Mouse (Mus musculus): ENCODE data around the gene Mfap3.
"Not testable (repeated sequence)": the region's sequence is repeated elsewhere in the genome, so short reads cannot be mapped to it uniquely, and the experiment has no call there.

Gene Mfap3

DNA sequence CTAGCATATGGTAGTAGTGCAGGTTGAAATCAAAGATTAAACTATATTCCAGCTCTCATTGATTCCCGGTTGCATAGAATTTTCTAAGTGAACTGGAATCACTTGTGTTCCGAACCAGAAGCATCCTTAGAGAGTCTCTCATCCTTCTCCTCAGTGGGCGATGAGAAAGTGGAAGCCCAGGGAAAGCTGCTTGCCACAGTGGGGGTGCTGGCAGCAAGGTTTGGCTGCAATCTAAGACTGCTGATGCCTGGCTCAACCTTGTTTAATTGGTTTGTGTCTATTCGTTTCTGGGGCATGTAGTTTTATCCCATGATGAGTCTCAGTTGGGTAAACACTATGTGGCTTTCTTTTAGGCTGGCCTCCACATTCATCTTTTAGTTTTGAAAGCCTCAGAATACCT is 9.0 kb downstream of the Mfap3 start:
- in situ Hi-C loops (cut with MboI, MseI) = no loop called here

GRCm38 (mm10) chr11:57529111-57529510 is 10.6 kb downstream of the Mfap3 start:
- in situ Hi-C loops (cut with MboI, MseI) = no loop called here

GRCm38 (mm10) chr11:57531300-57531950 is 13.0 kb downstream of the Mfap3 start:
- in situ Hi-C loops (cut with MboI, MseI) = no loop called here

GRCm38 (mm10) chr11:57532306-57532705 is 13.8 kb downstream of the Mfap3 start:
- in situ Hi-C loops (cut with MboI, MseI) = no loop called here

- in situ Hi-C loops (cut with MboI, MseI) = no loop called here
Observed at GRCm38 (mm10) chr11:57535912-57536311, 17.4 kb downstream of the Mfap3 start.

GRCm38 (mm10) chr11:57539841-57540418 is 21.5 kb downstream of the Mfap3 start:
- in situ Hi-C loops (cut with MboI, MseI) = no loop called here

DNA sequence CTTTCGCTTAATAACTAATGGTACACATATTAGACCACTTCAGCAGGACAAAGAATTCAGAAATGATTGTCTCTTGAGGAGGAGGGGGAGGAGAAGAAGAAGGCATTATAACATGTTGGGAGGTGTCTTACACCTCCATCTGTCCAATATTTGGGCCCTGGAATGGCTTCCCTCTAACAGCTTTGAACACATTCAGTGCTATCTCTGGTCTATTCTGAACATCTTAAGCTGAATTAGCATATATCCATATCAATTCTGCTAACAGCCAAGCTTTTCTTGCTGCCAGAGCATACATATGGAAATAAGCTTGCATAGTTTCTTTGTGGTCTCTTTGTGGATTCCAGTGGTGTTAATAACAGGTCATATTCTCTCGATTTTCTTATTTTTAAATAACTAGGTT is 22.2 kb downstream of the Mfap3 start:
- in situ Hi-C loops (cut with MboI, MseI) = no loop called here

- in situ Hi-C loops (cut with MboI, MseI) = loop anchor here (5.0 kb wide), 1 partner anchor 223 kb away; no protein-coding TSS in a partner anchor
Observed at GRCm38 (mm10) chr11:57548618-57549550, 30.4 kb downstream of the Mfap3 start.

DNA sequence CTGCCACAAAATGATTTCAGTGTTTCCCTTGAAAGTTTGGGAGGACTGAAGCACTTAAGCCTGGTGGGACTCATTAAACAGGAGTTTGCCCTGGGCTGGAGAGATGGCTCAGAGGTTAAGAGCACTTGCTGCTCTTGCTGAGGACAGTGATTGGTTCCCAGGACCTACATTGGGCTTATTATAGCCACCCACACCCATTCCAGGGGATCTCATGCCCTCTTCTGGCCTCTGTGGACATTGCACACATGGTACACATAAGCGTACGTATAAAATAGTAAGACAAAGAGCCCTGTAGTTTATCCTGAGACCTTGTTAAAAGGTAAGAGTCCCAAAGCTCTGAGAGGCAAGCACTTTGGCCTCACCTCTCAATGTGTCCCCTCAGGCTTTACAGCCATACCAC is 31.8 kb downstream of the Mfap3 start:
- in situ Hi-C loops (cut with MboI, MseI) = no loop called here

GRCm38 (mm10) chr11:57551016-57551415 is 32.6 kb downstream of the Mfap3 start:
- in situ Hi-C loops (cut with MboI, MseI) = no loop called here

DNA sequence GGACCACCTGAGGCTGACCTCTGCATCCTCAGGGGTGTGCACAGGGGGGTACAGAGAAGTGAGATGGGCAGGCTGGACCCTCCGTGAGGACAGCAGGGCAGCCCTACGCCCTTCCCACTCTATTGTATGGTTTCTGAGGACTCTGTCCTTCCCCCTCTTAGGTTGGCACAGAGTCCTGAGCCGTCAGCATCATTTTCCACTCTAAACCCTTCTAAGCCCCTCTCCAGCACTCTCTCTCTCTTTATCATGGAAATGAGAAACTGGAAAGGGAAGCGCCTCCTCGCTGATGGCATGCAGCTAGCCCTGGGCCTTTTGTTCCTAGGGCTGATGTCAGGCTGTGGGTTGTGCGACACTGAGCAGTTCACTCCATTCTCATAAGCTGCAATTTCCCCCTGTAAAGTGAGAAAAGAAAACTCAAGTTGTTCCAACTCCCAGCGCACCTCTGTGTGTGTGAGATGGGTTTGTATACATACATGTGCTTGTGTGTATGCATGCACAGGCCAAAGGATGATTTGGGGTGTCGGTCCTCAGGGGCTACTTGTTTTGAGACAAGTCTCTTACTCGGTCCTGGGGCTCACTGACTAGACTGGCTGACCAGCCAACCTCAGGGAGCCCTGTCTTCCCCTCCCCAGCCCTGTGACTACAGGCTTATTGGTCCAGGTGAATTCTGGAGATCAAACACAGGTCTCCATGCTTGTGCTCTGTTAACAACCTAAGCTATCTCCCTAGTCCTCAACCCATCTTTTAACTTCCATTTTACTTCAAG is 34.7 kb downstream of the Mfap3 start:
- in situ Hi-C loops (cut with MboI, MseI) = no loop called here

GRCm38 (mm10) chr11:57557936-57558335 is 39.5 kb downstream of the Mfap3 start:
- in situ Hi-C loops (cut with MboI, MseI) = not testable (repeated sequence)

DNA sequence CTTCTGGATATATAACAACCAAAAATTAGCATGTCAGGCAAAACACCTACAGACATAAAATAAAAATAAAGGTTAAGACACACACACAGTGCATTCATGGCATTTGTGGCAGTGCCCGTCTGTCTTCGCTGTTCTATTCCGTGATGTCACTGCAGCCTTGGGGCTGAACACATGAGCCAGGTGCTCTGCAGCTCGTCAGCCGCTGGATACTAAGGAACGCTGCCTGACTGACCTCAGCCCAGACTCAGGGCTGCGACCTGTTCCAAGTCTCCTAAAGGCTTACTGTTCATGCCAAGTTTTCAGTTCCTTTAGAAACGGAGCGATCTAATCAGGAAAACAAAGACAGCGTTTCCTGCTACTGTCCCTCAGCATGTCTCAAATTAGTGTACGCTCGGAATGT is 46.1 kb downstream of the Mfap3 start:
- in situ Hi-C loops (cut with MboI, MseI) = no loop called here

- in situ Hi-C loops (cut with MboI, MseI) = no loop called here
Observed at GRCm38 (mm10) chr11:57566091-57567035, 47.9 kb downstream of the Mfap3 start.

GRCm38 (mm10) chr11:57568950-57569490 is 50.6 kb downstream of the Mfap3 start:
- in situ Hi-C loops (cut with MboI, MseI) = no loop called here

- in situ Hi-C loops (cut with MboI, MseI) = loop anchor here (10.0 kb wide), 1 partner anchor 764 kb away; the partner anchor contains the start of genes Sh3bp5l and Zfp672
Observed at GRCm38 (mm10) chr11:57571035-57571434, 52.6 kb downstream of the Mfap3 start.

GRCm38 (mm10) chr11:57573686-57574274 is 55.3 kb downstream of the Mfap3 start:
- in situ Hi-C loops (cut with MboI, MseI) = loop anchor here (10.0 kb wide), 1 partner anchor 761 kb away; the partner anchor contains the start of genes Sh3bp5l and Zfp672

- in situ Hi-C loops (cut with MboI, MseI) = loop anchor here (10.0 kb wide), 1 partner anchor 758 kb away; the partner anchor contains the start of genes Sh3bp5l and Zfp672
Observed at GRCm38 (mm10) chr11:57576871-57577515, 58.5 kb downstream of the Mfap3 start.
